8 mouse cellular contexts compared by ENCODE assay signal in genomic region chr17:15564014-15564927, GRCm38 (mm10). TPM values are rescaled to one million over a fixed set of nuclear protein-coding genes. Genes with fewer than 3 reads are reported as not detected.
DNase-seq lines count a peak whose midpoint lies in the region; ATAC-seq lines count a peak whose summit lies in the region.

Prdm9 (minus strand) TSS chr17:15564354.

- H3K9ac ChIP-seq in hindbrain, embryonic 15.5 days: peak within 1 kb of the TSS; percentile 72

- under 1% methylated on average over 43 of the region's 43 CpGs for WGBS in hindbrain, embryonic 15.5 days

- peak; percentile 99 for ATAC-seq in hindbrain, embryonic 15.5 days (ENCODE audit: low FRiP score, low read depth)

- no peaks in the 10 kb centered on the region for H3K36me3 ChIP-seq in hindbrain, embryonic 15.5 days

- no peaks in the 10 kb centered on the region for H3K27me3 ChIP-seq in hindbrain, embryonic 15.5 days

- peak within 1 kb of the TSS; percentile 68 for H3K4me3 ChIP-seq in hindbrain, embryonic 15.5 days

- DNase-seq in T-cell, adult 2 months (ENCODE audit: low spot score): peak; percentile 98
- peak; percentile 100 for DNase-seq in cerebellum, postnatal 36 days
- DNase-seq in frontal cortex, postnatal 36 days (ENCODE audit: low spot score in 2 of 2): peak; percentile 100
- peak; percentile 99 for DNase-seq in left cerebral cortex, adult 11 months (ENCODE audit: low spot score)
- DNase-seq in lung, postnatal 4 days: peak; percentile 99 to 100
- peak; percentile 98 for DNase-seq in retina, postnatal 7 days (ENCODE audit: low read depth, low spot score)
- DNase-seq in urinary bladder, adult 2 months (ENCODE audit: low spot score): peak; percentile 99

- no peaks in the 10 kb centered on the region for H3K9me3 ChIP-seq in hindbrain, embryonic 15.5 days

- peak within 1 kb of the TSS; percentile 94 for H3K27ac ChIP-seq in hindbrain, embryonic 15.5 days (replicated peaks)

- H3K4me2 ChIP-seq in hindbrain, embryonic 15.5 days: peak within 1 kb of the TSS; percentile 74

- H3K4me1 ChIP-seq in hindbrain, embryonic 15.5 days (replicated peaks): peaks cover 3% of the 10 kb centered on the region; the same call in 1 of the 2 replicates

RNA-seq across cellular contexts. Expression of gene Prdm9, which starts in this region (rescaled TPM):
- 1.4 and 2.3 TPM in 2 replicates for polyA plus RNA-seq in hindbrain, embryonic 15.5 days (2015; fragmentation: Nextera tagmentation; extraction: Ambion mirVana)
- polyA plus RNA-seq in urinary bladder, adult 2 months (2012; rRNA removed): 5.6 and 5.7 TPM in 2 replicates

Comparison
In these comparisons a context has a peak if more than half of its experiments do, and no peak if none do; other contexts are left out.
1. Peak in every context shown above with its lines: DNase-seq, ATAC-seq, H3K4me3 ChIP-seq and H3K27ac ChIP-seq.